Mouse (Mus musculus) stomach, postnatal 0 days (tissue): ENCODE results near the gene Zkscan17.
A peak's percentile ranks its signal among the peaks of the same experiment; 100 is the strongest.

Source experiments
- CTCF ChIP-seq: IDR thresholded peaks from 2 replicates; pipeline ENCODE4 v1.5.1; 2016; ENCODE audit warnings: antibody characterized with exemption, low read depth, mild to moderate bottlenecking, moderate library complexity
- EP300 ChIP-seq: optimal IDR thresholded peaks from 2 replicates; pipeline ENCODE3; 2016; ENCODE audit warnings: antibody characterized with exemption

DNA sequence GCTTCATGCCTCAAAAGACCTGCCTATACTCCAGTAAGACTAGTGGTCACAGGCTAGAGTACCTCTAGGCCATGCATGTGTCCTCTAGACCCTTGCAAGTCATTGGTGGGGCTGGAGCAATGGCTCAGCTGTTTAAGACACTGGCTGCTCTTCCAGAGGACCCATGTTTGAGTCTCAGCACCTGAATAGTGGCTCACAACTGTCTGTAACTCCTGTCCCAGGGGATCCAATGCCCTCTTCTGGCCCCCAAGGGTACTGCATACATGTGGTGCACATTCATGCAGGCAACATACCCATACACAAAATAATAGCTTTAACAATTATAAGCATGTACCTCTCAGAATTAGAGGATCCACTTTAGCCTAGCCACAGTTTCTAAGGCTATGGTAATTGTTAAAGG, 83.4 kb downstream of the Zkscan17 start:
- TF ChIP-seq CTCF (peak; percentile 22; the same call in 1 of the 2 replicates), EP300 (no peak)
